Mouse (Mus musculus) brain, adult 2 months (tissue): ENCODE data around the gene Itfg1.

ENCODE experiments used
- DNase-seq: peaks from one replicate; pipeline ENCODE4 v3.0.0; 2011; ENCODE audit warnings: low read depth, low spot score

Gene Itfg1

DNA sequence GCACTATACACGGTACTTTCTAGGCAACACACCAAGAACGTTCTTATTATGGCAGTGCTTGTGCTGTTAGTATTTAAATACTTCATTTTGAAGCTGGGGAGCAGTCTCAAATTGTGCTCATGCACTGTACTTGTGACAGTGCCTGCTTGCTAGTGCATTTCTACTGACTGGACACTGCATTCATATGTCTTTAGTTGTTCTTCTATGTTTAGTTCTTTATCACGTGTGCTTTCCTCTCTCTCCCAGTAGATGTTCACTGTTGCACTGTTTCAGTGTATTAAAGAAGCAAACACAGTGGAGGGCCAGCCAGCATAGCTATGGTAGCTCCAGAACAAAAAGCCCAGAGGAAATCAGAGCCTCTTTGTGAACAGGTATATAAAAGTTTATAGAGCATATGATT is 110.2 kb downstream of the Itfg1 start:
- no peak for DNase-seq

GRCm38 (mm10) chr8:85717271-85717670 is 123.5 kb downstream of the Itfg1 start:
- no peak for DNase-seq

GRCm38 (mm10) chr8:85716696-85717095 is 124.0 kb downstream of the Itfg1 start:
- DNase-seq: no peak

DNA sequence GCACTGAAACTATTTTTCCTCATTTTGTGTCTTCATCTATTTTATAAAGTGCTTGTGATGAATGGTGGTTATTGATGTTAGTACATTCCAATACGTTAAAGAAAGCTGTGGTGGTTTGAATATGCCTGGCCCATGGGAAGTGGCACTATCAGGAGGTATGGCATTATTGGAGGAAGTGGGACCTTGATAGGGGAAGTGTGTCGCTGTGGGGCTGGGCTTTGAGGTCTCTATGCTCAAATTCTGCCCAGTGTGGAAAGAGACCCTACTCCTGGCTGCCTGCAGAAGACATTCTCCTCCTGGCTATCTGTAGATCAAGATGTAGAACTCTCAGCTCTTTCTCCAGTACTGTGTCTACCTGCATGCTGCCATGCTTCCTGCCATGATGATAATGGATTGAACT is 133.7 kb downstream of the Itfg1 start:
- no peak for DNase-seq

DNA sequence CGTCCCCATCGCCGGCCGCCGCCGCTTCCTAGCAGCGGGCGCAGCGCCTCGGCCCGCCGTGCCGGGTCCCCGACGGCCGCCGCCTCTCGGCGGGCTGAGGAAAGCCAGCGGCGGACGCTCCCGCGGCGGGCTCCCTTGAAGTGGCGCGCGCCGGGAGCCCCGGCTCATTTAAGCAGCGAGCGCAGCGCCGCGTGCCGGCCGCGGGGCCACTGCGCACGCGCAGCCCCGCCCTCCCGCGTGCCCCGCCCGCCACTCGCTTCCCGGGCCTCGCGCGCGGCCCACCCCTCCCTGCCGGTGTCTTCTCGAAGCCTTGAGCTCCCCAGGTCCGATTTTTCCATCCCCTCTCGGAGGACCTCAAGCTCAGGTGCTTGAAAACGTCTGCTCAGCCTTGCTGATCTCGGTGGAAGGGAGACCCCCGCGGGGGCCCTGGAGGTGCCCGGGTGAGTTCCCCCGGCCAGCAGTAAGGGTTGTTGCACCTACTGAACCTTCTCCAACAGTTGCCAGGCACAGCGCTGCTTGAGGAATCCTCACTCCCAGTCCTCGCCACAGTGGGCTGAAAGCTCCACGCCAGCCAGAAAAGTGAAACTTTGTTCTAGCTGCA is 139.9 kb downstream of the Itfg1 start, which contains the start of gene Neto2:
Gene Neto2 (minus strand): TSS at position 174 of the 601 bp plus-strand sequence.
- peak; percentile 85 for DNase-seq

DNA sequence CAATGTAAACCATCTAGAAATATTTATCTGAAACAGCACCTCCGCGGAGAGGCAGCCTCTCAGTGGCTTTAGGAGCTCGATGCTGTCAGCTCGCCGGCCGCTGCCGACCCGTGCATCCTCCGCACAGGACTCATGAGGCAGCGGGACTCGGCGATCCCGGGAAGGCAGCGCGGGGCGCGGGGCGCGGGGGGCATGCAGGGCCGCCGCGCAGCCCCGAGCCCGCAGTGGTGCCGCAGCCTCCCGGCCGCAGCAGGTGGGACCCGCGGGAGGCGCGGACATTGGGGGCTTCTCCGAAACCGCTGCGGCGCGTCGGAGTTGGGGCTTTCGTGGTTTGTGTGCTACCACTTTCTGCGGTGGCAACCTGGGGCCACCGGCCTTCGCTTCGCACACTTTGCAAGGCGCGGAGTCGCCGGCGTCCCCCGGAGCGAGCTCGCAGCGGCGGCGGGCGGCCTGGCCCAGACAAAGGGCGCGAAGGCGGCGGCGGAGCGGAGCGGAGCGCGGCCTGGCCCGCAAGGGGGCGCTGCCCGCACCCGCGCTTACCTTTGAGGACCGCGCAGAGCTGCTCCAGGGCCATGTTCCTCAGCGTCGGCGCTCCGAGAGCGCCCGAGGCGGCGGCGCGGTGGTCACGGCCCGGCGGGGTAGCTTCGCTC is 140.5 kb downstream of the Itfg1 start:
- DNase-seq: peak; percentile 90

GRCm38 (mm10) chr8:85699051-85699450 is 141.7 kb downstream of the Itfg1 start:
- DNase-seq: peak; percentile 93
